Mouse (Mus musculus) hindbrain, embryonic 16.5 days (tissue): ENCODE results near the gene Olfr384. TPM values are rescaled to one million over a fixed set of nuclear protein-coding genes. Genes with fewer than 3 reads are reported as not detected.
"Not testable (repeated sequence)": the region's sequence is repeated elsewhere in the genome, so short reads cannot be mapped to it uniquely, and the experiment has no call there.

Experiments
- ATAC-seq: fragments of 200-750 bp; cut with Nextera tagmentation; 2 replicates; pipeline ENCODE4 v1.8.0; 2017; ENCODE audit warnings: moderate TSS enrichment, moderate library complexity
- H3K27ac ChIP-seq: fragments of 300-500 bp; sonication (generic); 2 replicates; pipeline ENCODE4 v1.5.1; 2014; ENCODE audit warnings: low read depth, mild to moderate bottlenecking, control low read depth, low read length, moderate library complexity
- H3K27me3 ChIP-seq: fragments of 300-500 bp; sonication (generic); replicated peaks from 2 replicates; pipeline ENCODE4 v1.6.1; 2014; ENCODE audit warnings: low read length; ENCODE audit not compliant: control insufficient read depth, insufficient read depth
- H3K36me3 ChIP-seq: fragments of 300-500 bp; sonication (generic); 2 replicates; pipeline ENCODE4 v1.6.1; 2014; ENCODE audit warnings: mild to moderate bottlenecking, low read length, moderate library complexity, mixed read lengths; ENCODE audit not compliant: control insufficient read depth, insufficient read depth
- H3K4me1 ChIP-seq: fragments of 300-500 bp; sonication (generic); 2 replicates; pipeline ENCODE4 v1.6.1; 2014; ENCODE audit warnings: low read depth, low read length; ENCODE audit not compliant: control insufficient read depth, insufficient read depth
- H3K4me2 ChIP-seq: fragments of 300-500 bp; sonication (generic); 2 replicates; pipeline ENCODE4 v1.6.1; 2014; ENCODE audit warnings: mild to moderate bottlenecking, low read length, control low read depth, moderate library complexity
- H3K4me3 ChIP-seq: fragments of 300-500 bp; sonication (generic); 2 replicates; pipeline ENCODE4 v1.5.1; 2014; ENCODE audit warnings: mild to moderate bottlenecking, low read length, control low read depth, moderate library complexity
- H3K9ac ChIP-seq: fragments of 300-500 bp; sonication (generic); 2 replicates; pipeline ENCODE4 v1.6.1; 2014; ENCODE audit warnings: low read depth, mild to moderate bottlenecking, control low read depth, low read length, moderate library complexity
- H3K9me3 ChIP-seq: fragments of 300-500 bp; sonication (generic); 2 replicates; pipeline ENCODE4 v1.6.1; 2014; ENCODE audit warnings: mild to moderate bottlenecking, low read length, moderate library complexity; ENCODE audit not compliant: control insufficient read depth
- WGBS: fragments of 180-500 bp; shearing (Covaris S2); extraction: QIAGEN DNeasy Blood & Tissue Kit; methylation state at CpG from one replicate; pipeline ENCODE4 v1.1.7; 2014; 5-methylcytosine and 5-hydroxymethylcytosine counted together
- polyA plus RNA-seq: library from polyadenylated mRNA; unstranded; fragments of >200 nt; fragmentation: Nextera tagmentation; extraction: Ambion mirVana; gene quantifications from 2 replicates; pipeline ENCODE4 v1.2.1, GENCODE M21; 2015

Gene Olfr384
- polyA plus RNA-seq: not detected in 2 replicates

DNA sequence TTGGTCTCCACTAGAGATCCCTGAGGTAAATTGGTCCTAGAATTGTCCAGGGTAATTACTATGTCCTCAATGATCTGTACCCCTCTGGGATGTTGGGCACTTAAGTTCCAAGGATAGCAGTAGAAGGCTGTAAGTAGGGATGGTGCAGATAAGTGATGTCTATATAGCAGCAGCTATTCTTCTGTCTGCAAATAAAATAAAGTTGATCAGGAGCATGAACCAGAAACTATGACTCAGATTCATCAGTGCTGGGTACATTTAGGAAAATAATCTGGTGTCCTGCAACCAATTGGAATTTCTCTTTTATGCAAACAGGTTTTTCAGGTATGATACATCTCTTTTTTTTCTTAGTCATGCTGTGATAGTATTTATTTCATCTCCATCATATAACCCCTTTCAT, at the start of gene Olfr384:
Gene Olfr384, plus strand, starts transcription at position 301 of the 400 bp plus-strand sequence.
- H3K4me3 ChIP-seq: no peak within 1 kb of the TSS
- H3K27me3 ChIP-seq: no peaks in the 10 kb centered on the region
- no peak within 1 kb of the TSS for H3K9ac ChIP-seq
- no peak within 1 kb of the TSS for H3K27ac ChIP-seq
- peaks cover 5% of the 10 kb centered on the region; the same call in 1 of the 2 replicates for H3K9me3 ChIP-seq
- no peaks in the 10 kb centered on the region for H3K36me3 ChIP-seq
- H3K4me1 ChIP-seq: no peaks in the 10 kb centered on the region
- ATAC-seq: no peak
- H3K4me2 ChIP-seq: no peak within 1 kb of the TSS

DNA sequence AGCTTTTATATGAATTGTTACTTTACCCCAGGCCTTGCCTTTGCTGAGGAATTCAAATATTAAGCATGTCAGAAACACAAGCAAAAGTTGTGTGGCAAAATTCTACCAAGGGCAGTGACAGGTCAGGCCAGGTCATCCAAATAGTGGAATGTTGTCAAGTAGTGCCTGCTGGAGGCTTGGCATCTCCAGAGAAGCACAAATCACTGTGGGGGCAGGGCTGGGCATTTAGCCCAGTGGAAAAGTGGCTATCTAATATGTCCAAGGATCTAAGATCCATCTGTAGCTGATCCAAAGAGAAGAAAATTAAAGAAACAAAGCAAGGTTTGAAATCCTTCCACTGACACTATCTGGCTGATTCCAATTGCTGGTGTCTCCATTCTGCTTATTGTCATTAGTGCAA, 18.5 kb upstream of the Olfr384 start:
- Histone ChIP-seq H3K9ac (no peak overlapping the region), H3K27ac (no peak overlapping the region), H3K27me3 (no peaks in the 10 kb centered on the region), H3K9me3 (peaks cover 2% of the 10 kb centered on the region; the same call in 1 of the 2 replicates), H3K36me3 (no peaks in the 10 kb centered on the region), H3K4me2 (no peak overlapping the region), H3K4me3 (no peak overlapping the region), H3K4me1 (no peaks in the 10 kb centered on the region)
- no peak for ATAC-seq

DNA sequence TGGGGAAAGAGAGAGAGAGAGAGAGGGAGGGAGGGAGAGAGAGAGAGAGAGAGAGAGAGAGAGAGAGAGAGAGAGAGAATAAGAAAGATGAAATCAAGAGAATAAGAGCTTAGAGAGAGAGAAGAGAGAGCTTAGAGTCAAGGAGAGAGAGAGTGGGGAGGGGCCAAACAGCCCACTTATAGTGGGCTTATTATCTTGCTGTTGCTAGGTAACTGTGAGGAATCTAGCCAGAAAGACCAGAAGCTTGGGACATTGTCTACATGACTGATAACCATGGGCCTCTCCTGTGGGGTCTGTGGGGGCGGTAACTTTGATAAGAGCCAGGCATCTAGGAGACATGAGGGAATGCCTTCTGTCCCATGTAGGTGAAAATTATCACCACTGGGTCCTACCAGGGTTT, 15.2 kb upstream of the Olfr384 start:
- 61% methylated on average over 1 of the region's 1 CpGs for WGBS
- H3K36me3 ChIP-seq, ATAC-seq, H3K9me3 ChIP-seq, H3K9ac ChIP-seq, H3K4me1 ChIP-seq, H3K27me3 ChIP-seq, H3K4me2 ChIP-seq, H3K27ac ChIP-seq, H3K4me3 ChIP-seq: not testable (repeated sequence)

DNA sequence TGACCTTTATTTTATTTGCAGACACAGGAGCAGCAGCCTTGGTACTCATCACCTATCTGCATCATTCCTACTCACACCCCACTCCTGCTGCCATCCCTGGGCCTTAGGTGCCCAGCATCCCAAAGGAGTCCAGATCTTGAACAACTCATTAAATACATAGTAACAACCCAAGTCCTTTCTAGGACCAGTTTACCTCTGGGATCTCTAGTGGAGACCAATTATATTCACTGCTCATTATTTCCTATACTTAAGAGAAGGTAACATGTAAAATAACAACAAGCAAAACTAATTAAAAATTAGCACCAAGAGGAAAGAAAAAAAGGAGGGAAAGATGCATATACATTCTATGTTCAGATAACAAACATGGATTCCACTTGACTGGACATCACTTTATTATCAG, 5.5 kb upstream of the Olfr384 start, which contains the start of gene Olfr385:
Gene Olfr385, minus strand, starts transcription at position 101 of the 400 bp plus-strand sequence.
- H3K4me2 ChIP-seq: no peak within 1 kb of the TSS
- H3K9me3 ChIP-seq: peaks cover 6% of the 10 kb centered on the region; the same call in 1 of the 2 replicates
- ATAC-seq: no peak
- no peaks in the 10 kb centered on the region for H3K36me3 ChIP-seq
- no peak within 1 kb of the TSS for H3K4me3 ChIP-seq
- no peaks in the 10 kb centered on the region for H3K27me3 ChIP-seq
- no peak within 1 kb of the TSS for H3K27ac ChIP-seq
- H3K4me1 ChIP-seq: no peaks in the 10 kb centered on the region
- no peak within 1 kb of the TSS for H3K9ac ChIP-seq

Other genes starting within 250 kb of the Olfr384 start
- not detected in 2 replicates for gene Olfr20, start 247.8 kb upstream of the Olfr384 start, polyA plus RNA-seq
- gene Olfr376, start 227.3 kb upstream of the Olfr384 start, polyA plus RNA-seq: not detected in 2 replicates
- gene Olfr1, start 199.0 kb upstream of the Olfr384 start, polyA plus RNA-seq: not detected in 2 replicates
- gene Olfr378, start 170.1 kb upstream of the Olfr384 start, polyA plus RNA-seq: not detected in 2 replicates
- not detected in 2 replicates for gene Olfr380, start 141.1 kb upstream of the Olfr384 start, polyA plus RNA-seq
- gene Olfr381, start 107.0 kb upstream of the Olfr384 start, polyA plus RNA-seq: not detected in 2 replicates
- gene Olfr382, start 81.4 kb upstream of the Olfr384 start, polyA plus RNA-seq: not detected in 2 replicates
- not detected in 2 replicates for gene Olfr385, start 5.6 kb upstream of the Olfr384 start, polyA plus RNA-seq
- gene Zfp735, start 90.2 kb downstream of the Olfr384 start, polyA plus RNA-seq: not detected in 2 replicates
- gene Olfr389, start 182.1 kb downstream of the Olfr384 start, polyA plus RNA-seq: not detected in 2 replicates
- not detected in 2 replicates for gene Olfr390, start 184.4 kb downstream of the Olfr384 start, polyA plus RNA-seq
- gene Olfr391-ps, start 204.5 kb downstream of the Olfr384 start, polyA plus RNA-seq: not detected in 2 replicates
- gene Olfr392, start 218.5 kb downstream of the Olfr384 start, polyA plus RNA-seq: not detected in 2 replicates